Mouse (Mus musculus) heart, adult 2 months (tissue): Measurements from ENCODE around the gene Bmper.

ENCODE experiments used
- CTCF ChIP-seq: fragments of 200-600 bp; IDR thresholded peaks from 2 replicates; pipeline ENCODE4 v1.8.1; 2022; ENCODE audit warnings: antibody characterized with exemption, mild to moderate bottlenecking, moderate library complexity
- EP300 ChIP-seq: fragments of 200-500 bp; IDR thresholded peaks from 2 replicates; pipeline ENCODE4 v1.6.1; 2011; ENCODE audit warnings: low read depth, low read length, control low read depth; ENCODE audit not compliant: insufficient read depth
- POLR2A ChIP-seq: fragments of 200-500 bp; IDR thresholded peaks from 2 replicates; pipeline ENCODE4 v1.6.1; 2011; ENCODE audit warnings: mild to moderate bottlenecking, low read depth, low read length, control low read depth; ENCODE audit not compliant: insufficient read depth

DNA sequence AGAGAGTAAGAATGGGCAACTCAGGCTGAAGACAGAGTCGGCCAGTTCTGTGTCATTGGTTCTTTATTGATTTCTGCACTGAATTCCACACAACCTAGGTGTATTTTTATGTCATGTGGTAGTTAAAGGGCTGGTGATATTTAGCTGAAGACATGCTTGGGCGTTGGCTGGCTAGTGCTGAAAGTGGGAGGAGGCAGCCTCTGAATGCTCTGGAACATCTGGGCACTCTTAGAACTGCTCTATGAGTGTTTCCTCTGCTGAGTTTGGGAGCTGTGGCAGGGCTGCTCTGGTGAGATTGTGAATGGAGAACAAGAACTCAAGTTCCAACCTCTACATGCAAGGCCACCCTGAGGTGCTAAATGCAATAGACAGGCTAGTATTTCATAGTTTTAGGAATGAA lies 46.2 kb downstream of the Bmper start:
- TF ChIP-seq CTCF, result no peak
- TF ChIP-seq EP300, result no peak
- TF ChIP-seq POLR2A, result no peak
